Mouse (Mus musculus): ENCODE results near the gene Fam149a. TPM values are rescaled to one million over a fixed set of nuclear protein-coding genes. Genes with fewer than 3 reads are reported as not detected.
"Not testable (repeated sequence)": the region's sequence is repeated elsewhere in the genome, so short reads cannot be mapped to it uniquely, and the experiment has no call there.

The Fam149a gene
- polyA plus RNA-seq, 1 experiment from 2014 or later: 3.0 TPM

DNA sequence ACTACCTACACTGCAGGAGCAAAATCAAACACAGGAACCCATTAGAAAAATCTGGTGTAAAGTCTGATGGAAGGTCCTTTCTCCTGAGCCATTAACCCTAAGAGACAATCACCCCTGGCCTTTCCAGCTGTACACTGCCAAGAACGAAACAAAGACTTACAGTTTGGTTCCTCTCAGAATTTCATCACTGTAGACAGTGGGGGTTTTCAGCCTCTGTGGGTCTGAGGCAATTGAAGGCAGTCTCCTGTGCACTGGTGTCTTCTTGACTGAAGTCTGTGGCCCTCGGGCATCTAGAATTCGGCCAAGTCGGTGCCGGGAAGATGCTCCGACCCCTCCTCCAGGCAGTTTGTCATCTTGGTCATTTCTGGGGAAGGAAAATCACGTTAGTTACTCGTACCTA lies 37.8 kb downstream of the Fam149a start:
- H3K4me1 ChIP-seq (ENCODE audit: control insufficient read depth, insufficient read depth, low read length): no peaks in the 10 kb centered on the region
- no peak overlapping the region for H3K4me3 ChIP-seq (ENCODE audit: low read length)
- H3K9me3 ChIP-seq (replicated peaks; ENCODE audit: control insufficient read depth, low read length): no peaks in the 10 kb centered on the region
- WGBS: 89% methylated on average over 8 of the region's 8 CpGs
- ATAC-seq (replicated peaks; ENCODE audit: extremely low read depth, insufficient read depth, low FRiP score): no peak
- no peak overlapping the region for H3K4me2 ChIP-seq (ENCODE audit: low read depth, low read length)
- no peaks in the 10 kb centered on the region for H3K27me3 ChIP-seq (ENCODE audit: control insufficient read depth, insufficient read depth, low read length)
- no peak overlapping the region for H3K9ac ChIP-seq (ENCODE audit: low read length)
- H3K27ac ChIP-seq (ENCODE audit: low read length): no peak overlapping the region
- 0 out of 2 replicates have a peak, but pooled peaks cover 2% of the 10 kb centered on the region for H3K36me3 ChIP-seq (ENCODE audit: control insufficient read depth, insufficient read depth)

DNA sequence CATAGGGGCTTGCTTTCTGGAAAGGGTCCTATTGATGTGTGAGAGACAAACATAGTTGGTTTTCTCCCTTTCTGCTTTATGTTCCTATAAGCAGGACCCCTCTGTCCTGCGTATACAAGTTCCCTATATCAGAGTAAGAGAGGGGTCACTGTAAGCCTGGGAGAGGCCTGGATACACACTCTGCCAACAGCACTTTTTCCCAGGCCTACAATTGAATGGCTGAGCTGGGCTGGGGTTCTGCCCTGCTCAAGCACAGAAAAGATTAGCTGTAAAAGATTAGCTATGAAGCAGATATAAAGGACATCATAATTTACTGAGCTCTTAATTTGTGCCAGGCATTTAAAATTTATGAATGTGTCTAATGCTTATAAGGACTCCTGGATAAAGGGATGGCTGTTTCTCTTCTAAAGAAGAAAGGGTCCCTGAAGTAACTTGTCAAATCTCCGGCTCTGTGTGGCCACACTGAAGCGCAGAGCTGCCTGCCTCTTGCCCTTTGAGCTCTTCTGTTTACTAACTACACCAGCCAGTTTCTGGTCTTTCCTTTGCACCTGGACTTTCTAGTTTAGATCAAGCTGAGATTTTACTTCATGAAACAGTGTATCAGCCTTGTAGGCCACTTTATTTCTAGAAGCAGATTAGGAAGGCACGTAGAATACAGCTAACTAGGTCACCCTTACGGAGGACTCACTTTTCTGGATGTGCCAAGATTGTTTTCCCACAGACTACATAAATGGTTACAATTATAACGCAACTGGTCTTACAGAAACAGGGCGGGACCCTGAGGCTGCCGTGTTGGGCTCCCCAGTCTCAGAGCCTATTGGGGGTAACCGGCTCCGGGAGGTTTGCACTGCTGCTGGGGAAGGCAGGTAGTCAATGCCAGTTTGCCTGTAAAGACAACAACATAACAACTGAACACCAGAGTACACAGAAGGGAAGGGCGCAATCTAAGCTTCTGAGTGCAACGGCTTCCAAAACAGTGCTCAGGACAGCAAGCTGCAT lies 40.2 kb downstream of the Fam149a start:
- Histone ChIP-seq H3K4me3 (ENCODE audit: low read length) (no peak overlapping the region), H3K27me3 (ENCODE audit: control insufficient read depth, insufficient read depth, low read length) (no peaks in the 10 kb centered on the region), H3K4me2 (ENCODE audit: low read depth, low read length) (no peak overlapping the region), H3K9me3 (replicated peaks; ENCODE audit: control insufficient read depth, low read length) (no peaks in the 10 kb centered on the region), H3K9ac (ENCODE audit: low read length) (no peak overlapping the region), H3K36me3 (ENCODE audit: control insufficient read depth, insufficient read depth) (no peaks in the 10 kb centered on the region), H3K27ac (ENCODE audit: low read length) (no peak overlapping the region), H3K4me1 (ENCODE audit: control insufficient read depth, insufficient read depth, low read length) (no peaks in the 10 kb centered on the region)
- ATAC-seq (replicated peaks; ENCODE audit: extremely low read depth, insufficient read depth, low FRiP score): no peak
- 87% methylated on average over 12 of the region's 12 CpGs for WGBS

DNA sequence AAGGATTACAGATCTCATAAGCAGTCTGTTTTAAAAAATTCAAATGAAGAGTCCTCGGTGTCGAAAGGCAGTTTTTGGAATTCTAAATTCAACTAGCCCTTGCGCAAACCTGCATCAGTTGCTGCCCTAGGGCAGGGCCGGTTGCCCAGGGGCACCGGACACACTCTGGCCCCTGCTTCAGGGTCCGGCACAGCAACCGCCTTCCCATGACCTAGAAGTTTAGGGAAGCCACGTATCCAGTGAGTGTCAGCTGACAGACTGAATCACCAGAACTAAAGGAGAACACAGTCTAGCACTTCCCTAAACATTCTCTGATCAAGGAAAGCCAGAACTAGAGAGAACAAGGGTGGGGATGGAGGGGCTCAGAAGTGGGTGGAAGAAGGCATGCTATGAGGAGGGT lies 48.6 kb downstream of the Fam149a start:
- no peaks in the 10 kb centered on the region for H3K9me3 ChIP-seq (replicated peaks; ENCODE audit: control insufficient read depth, low read length)
- no peak; the same call in 1 of the 2 replicates for ATAC-seq (replicated peaks; ENCODE audit: extremely low read depth, insufficient read depth, low FRiP score)
- H3K9ac ChIP-seq (ENCODE audit: low read length): peak overlapping the region; percentile 69
- 5% methylated on average over 8 of the region's 8 CpGs for WGBS
- H3K4me2 ChIP-seq (ENCODE audit: low read depth, low read length): peak overlapping the region; percentile 79
- no peaks in the 10 kb centered on the region for H3K36me3 ChIP-seq (ENCODE audit: control insufficient read depth, insufficient read depth)
- H3K27ac ChIP-seq (ENCODE audit: low read length): no peak overlapping the region
- H3K4me1 ChIP-seq (ENCODE audit: control insufficient read depth, insufficient read depth, low read length): peaks cover 4% of the 10 kb centered on the region; the same call in 1 of the 2 replicates
- H3K27me3 ChIP-seq (ENCODE audit: control insufficient read depth, insufficient read depth, low read length): no peaks in the 10 kb centered on the region
- peak overlapping the region; percentile 68 for H3K4me3 ChIP-seq (ENCODE audit: low read length)

DNA sequence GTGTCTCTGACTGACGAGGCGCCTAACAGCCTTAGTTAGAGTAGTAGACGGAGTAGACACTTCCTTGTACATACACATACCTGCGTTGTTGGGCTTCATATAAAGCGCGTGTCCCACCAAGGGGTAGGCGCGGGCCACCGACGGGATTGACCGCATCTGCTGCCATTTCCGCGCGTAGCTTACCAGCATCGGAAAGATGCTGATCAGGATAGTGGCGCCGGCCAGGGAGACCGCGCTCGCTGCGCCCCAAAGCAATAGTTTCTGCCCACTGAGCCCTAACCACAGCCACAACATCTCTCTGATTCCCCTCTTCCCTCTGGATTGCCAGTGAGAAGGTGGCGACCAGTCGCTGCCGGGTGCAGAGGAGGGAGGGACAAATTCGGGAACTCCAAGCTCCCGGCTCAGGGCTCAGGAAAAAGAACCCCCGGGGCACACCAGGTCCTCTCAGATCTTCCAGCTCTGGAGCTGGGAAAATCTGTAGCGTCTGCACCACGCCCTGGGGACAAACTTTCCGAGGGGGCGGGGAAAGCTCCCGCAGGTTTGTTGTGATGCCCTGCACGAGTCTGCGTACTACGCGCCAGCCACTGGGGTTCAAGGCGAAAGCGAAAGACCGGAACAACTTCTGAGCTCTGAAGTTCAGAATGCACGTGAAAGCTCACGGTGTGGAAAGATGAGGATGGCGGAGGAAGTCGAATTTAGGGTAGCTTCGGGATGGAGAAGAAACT lies 49.2 kb downstream of the Fam149a start, which contains the start of gene Cyp4v3:
Gene Cyp4v3 (minus strand): TSS at position 532 of the 725 bp plus-strand sequence.
- Histone ChIP-seq H3K4me2 (ENCODE audit: low read depth, low read length) (peak within 1 kb of the TSS; percentile 79), H3K4me1 (ENCODE audit: control insufficient read depth, insufficient read depth, low read length) (peaks cover 4% of the 10 kb centered on the region; the same call in 1 of the 2 replicates), H3K27ac (ENCODE audit: low read length) (no peak within 1 kb of the TSS), H3K36me3 (ENCODE audit: control insufficient read depth, insufficient read depth) (no peaks in the 10 kb centered on the region), H3K27me3 (ENCODE audit: control insufficient read depth, insufficient read depth, low read length) (no peaks in the 10 kb centered on the region), H3K4me3 (ENCODE audit: low read length) (peak within 1 kb of the TSS; percentile 68), H3K9ac (ENCODE audit: low read length) (peak within 1 kb of the TSS; percentile 69), H3K9me3 (replicated peaks; ENCODE audit: control insufficient read depth, low read length) (no peaks in the 10 kb centered on the region)
- peak; percentile 73 for ATAC-seq (replicated peaks; ENCODE audit: extremely low read depth, insufficient read depth, low FRiP score)
- whole genome bisulfite sequencing: 2% methylated on average over 44 of the region's 44 CpGs

DNA sequence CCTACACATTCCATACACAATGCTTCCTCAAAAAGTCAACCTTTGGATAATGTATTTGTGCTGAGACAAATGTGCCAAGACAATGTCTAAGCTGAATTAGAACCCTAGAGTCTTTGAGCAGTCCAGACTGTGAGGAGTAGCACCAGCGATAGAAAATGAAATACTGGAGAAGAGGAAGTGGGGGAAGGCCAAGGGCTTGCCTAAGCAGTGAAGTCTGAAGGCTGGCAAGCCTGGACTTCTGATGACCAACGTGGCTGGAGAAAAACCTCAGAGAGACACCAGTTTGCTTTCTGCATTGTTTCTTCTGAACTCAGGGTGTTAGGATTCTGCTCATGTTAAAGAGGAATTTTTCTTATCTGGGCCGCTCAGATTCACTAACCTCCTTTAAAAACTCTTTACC lies 51.2 kb downstream of the Fam149a start:
- 71% methylated on average over 3 of the region's 3 CpGs for WGBS
- Histone ChIP-seq H3K9me3 (replicated peaks; ENCODE audit: control insufficient read depth, low read length) (no peaks in the 10 kb centered on the region), H3K4me3 (ENCODE audit: low read length) (no peak overlapping the region), H3K4me2 (ENCODE audit: low read depth, low read length) (no peak overlapping the region), H3K4me1 (ENCODE audit: control insufficient read depth, insufficient read depth, low read length) (peaks cover 4% of the 10 kb centered on the region; the same call in 1 of the 2 replicates), H3K27ac (ENCODE audit: low read length) (no peak overlapping the region), H3K27me3 (ENCODE audit: control insufficient read depth, insufficient read depth, low read length) (no peaks in the 10 kb centered on the region), H3K36me3 (ENCODE audit: control insufficient read depth, insufficient read depth) (no peaks in the 10 kb centered on the region), H3K9ac (ENCODE audit: low read length) (no peak overlapping the region)
- no peak for ATAC-seq (replicated peaks; ENCODE audit: extremely low read depth, insufficient read depth, low FRiP score)

DNA sequence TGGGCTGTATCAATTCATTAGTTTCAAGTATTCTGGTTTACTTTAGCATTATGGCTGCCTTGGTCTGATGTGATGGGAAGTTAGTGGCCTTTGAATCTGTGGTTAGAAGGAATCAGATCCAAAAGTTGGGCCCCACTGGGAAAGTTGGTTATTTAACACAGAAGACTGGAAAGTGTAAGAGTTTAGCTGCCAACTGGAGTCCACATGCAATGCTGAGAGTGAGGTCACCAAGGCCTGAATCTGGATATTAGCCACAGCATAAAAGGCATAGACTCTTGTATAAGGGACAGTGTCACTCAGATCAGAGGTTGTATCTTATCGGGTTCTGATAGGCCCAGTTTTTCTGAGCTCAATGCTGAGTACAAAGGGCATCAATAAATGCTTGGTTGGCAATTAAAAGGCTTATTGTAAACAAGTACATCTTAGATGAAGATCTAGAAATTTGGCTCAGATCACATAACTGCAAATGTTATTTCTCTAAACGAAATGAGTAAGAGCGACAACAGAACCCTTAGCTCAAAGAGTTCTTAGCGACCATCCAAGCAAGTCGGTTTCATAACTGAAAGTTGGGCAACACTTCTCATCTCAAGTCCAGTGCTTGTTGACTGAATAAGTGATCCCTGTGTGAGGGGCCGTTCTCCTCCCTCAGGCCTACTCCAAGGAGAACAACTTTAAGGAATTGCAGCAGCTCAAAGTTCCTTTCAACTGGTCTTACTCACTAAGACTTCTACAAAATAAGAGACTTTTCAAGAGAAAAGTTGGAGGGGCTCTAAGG lies 52.7 kb downstream of the Fam149a start:
- WGBS: 88% methylated on average over 6 of the region's 6 CpGs
- no peak overlapping the region for H3K4me2 ChIP-seq (ENCODE audit: low read depth, low read length)
- H3K4me1 ChIP-seq (ENCODE audit: control insufficient read depth, insufficient read depth, low read length): peaks cover 4% of the 10 kb centered on the region; the same call in 1 of the 2 replicates
- H3K9ac ChIP-seq (ENCODE audit: low read length): no peak overlapping the region
- no peaks in the 10 kb centered on the region for H3K9me3 ChIP-seq (replicated peaks; ENCODE audit: control insufficient read depth, low read length)
- no peaks in the 10 kb centered on the region for H3K36me3 ChIP-seq (ENCODE audit: control insufficient read depth, insufficient read depth)
- H3K4me3 ChIP-seq (ENCODE audit: low read length): no peak overlapping the region
- ATAC-seq (replicated peaks; ENCODE audit: extremely low read depth, insufficient read depth, low FRiP score): no peak
- H3K27ac ChIP-seq (ENCODE audit: low read length): no peak overlapping the region
- H3K27me3 ChIP-seq (ENCODE audit: control insufficient read depth, insufficient read depth, low read length): no peaks in the 10 kb centered on the region

DNA sequence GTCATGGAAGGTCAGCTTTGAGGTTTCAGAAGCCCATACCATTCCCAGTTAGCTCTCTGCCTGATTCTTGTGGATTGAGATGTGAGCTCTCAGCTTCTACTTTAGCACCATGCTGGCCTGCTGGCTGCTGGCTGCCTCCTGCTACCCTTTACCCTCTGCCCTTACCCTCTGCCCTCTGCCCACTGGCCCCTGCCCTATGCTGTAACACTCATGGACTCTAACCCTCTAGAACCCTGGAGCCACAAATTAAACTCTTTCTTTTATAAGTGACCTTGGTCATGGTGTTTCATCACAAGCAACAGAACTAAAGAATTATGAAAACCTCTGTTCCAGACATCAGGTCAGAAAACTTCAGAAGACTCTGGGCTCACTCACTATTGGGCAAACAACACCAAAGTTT lies 55.0 kb downstream of the Fam149a start:
- H3K4me2 ChIP-seq (ENCODE audit: low read depth, low read length); H3K9me3 ChIP-seq (replicated peaks; ENCODE audit: control insufficient read depth, low read length); H3K4me1 ChIP-seq (ENCODE audit: control insufficient read depth, insufficient read depth, low read length); ATAC-seq (replicated peaks; ENCODE audit: extremely low read depth, insufficient read depth, low FRiP score); H3K27me3 ChIP-seq (ENCODE audit: control insufficient read depth, insufficient read depth, low read length); H3K9ac ChIP-seq (ENCODE audit: low read length); H3K4me3 ChIP-seq (ENCODE audit: low read length); H3K27ac ChIP-seq (ENCODE audit: low read length); H3K36me3 ChIP-seq (ENCODE audit: control insufficient read depth, insufficient read depth): not testable (repeated sequence)

DNA sequence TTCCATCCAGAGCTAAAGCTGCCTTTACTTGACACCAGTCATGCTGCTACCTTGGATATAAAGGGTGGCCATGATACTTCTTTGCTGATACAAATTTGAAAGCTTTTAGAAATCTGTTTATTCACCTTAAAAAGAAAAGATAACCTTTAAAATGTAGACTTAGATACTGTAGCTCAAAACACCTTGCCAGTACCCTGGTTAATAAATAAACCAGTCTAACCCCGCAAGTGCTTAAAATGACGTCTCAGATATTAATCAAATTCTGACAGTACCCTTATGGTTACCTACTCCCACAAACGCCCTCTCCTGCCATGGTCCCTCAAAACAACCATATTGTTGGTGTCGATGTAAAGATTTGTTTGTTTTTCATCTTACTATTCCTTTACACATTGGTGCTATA lies 57.9 kb downstream of the Fam149a start:
- no peak for ATAC-seq (replicated peaks; ENCODE audit: extremely low read depth, insufficient read depth, low FRiP score)
- no peaks in the 10 kb centered on the region for H3K9me3 ChIP-seq (replicated peaks; ENCODE audit: control insufficient read depth, low read length)
- no peaks in the 10 kb centered on the region for H3K27me3 ChIP-seq (ENCODE audit: control insufficient read depth, insufficient read depth, low read length)
- H3K4me1 ChIP-seq (ENCODE audit: control insufficient read depth, insufficient read depth, low read length): no peaks in the 10 kb centered on the region
- no peak overlapping the region for H3K4me2 ChIP-seq (ENCODE audit: low read depth, low read length)
- no peaks in the 10 kb centered on the region for H3K36me3 ChIP-seq (ENCODE audit: control insufficient read depth, insufficient read depth)
- WGBS: 81% methylated on average over 4 of the region's 4 CpGs
- no peak overlapping the region for H3K27ac ChIP-seq (ENCODE audit: low read length)
- H3K9ac ChIP-seq (ENCODE audit: low read length): no peak overlapping the region
- H3K4me3 ChIP-seq (ENCODE audit: low read length): no peak overlapping the region
